Mouse (Mus musculus) left cerebral cortex, adult 11 months (tissue): ENCODE data around the gene Sipa1l1.
A peak's percentile ranks its signal among the peaks of the same experiment; 100 is the strongest.

Experiments used
- DNase-seq: peaks from one replicate; pipeline ENCODE4 v3.0.0; 2022; ENCODE audit warnings: low spot score

Gene Sipa1l1

DNA sequence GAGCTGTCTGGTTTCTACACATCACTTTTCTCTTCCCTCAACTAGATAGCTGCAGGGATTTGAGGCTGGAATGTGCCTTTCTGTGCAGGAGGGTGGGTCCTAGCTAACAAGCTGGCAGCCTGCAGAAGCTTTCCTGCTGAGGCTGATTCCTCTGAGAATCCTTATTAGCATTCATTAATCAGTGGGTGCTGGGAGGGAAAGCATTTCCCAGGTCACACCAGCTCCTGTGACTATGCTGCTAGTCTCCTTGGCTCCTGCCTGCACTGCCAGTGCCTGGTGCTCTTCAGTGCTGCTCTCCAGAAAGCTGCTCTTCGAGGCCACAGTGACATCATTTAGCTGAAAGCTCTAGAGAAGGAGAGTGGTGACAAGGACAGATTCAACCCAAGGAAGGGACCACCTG is 166.0 kb downstream of the Sipa1l1 start:
- DNase-seq, result no peak

DNA sequence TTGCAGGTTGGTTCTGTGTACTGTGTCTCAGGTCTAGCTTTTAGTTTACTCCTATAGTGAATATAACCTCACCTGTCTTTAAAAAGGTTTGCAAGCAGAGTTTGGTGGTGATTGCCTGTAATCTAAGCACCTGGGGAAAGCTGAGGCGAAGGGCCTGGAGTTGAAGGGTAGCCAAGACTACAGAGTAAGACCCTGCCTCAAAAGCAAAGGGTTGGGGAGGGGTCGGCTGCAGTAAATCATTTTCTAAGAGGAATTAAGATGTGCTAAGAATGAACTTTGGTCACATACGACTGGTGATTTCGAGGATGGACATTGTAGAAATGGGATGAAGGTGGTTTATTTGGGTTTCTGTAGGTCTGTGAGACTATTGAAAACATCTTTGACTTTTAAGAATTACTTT is 169.4 kb downstream of the Sipa1l1 start:
- DNase-seq, result no peak

DNA sequence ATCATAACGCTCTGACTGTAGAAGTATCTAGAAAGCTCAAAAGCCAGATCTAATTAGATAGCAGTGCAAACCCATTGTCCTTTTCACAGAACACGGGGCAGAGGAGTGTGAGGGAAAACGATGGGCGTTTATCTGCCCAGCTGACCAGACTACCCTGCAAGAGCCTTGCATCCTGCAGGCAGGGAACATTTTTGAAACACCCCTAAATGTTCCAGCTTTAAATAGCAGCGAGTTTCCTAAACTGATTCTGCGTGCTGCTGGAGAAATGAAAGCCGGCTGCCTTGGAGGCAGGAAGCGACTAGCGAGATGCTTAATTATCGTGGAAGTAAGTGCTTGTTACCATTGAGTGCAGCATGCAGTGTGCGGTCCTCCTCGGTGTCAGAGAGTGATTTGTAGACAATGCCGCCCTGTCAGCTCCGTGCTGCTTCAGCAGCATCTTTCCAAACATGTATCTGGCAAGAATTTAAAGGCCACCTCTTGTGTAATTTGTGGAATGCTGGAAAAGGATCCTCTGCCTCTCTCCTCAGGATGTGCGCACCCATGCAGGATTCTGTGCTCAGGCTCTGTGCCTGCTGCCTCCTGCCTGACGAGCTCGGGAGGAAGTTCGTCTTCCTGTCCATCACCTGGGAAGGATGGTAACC is 170.2 kb downstream of the Sipa1l1 start:
- DNase-seq, result peak; percentile 62

DNA sequence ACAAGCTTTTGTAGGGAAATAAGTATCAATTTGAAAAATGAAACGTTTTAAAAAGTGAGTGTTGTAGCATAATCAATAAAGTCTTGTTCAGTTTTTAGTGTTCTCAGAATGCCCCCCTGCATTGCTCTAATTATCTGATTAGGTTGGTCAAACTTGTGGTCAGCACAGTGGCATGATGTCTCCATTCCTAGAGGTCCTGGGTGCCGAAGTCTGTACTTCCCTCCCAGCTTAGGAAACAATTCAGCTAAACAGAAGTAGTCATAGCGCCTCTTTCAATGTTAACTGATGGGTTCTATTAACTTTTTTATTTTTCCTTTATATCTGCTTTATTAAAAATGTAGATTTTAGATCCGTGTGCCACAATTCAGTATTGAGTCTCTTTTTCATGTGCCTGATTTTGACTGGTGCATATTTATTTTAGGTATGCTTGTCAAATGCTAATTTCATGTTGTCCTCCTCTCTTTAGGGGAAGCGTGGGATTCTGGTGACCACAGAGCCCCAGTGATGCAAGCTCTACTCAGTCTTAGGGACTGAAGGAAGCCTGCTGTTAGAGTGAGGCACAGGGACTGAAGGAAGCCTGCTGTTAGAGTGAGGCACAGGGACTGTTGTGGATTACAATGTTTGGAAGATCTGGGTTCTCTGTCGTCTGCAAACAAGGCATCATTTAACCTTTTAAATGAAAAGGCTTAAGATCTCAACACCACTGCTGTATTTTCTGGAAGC is 171.2 kb downstream of the Sipa1l1 start:
- no peak for DNase-seq

DNA sequence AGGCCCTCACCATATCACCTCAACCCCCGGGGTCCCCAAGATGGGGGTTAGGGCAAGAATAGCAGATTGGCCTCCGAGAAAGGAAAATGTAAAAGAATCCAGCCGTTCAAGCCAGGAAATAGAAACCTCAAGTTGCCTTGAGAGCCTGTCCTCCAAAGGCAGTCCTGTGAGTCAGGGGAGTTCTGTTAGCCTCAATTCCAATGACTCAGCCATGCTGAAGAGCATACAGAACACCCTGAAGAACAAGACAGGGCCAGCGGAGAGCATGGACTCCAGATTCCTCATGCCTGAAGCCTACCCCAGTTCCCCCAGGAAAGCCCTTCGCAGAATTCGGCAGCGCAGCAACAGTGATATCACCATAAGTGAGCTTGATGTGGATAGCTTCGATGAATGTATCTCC is 172.1 kb downstream of the Sipa1l1 start:
- DNase-seq, result no peak

DNA sequence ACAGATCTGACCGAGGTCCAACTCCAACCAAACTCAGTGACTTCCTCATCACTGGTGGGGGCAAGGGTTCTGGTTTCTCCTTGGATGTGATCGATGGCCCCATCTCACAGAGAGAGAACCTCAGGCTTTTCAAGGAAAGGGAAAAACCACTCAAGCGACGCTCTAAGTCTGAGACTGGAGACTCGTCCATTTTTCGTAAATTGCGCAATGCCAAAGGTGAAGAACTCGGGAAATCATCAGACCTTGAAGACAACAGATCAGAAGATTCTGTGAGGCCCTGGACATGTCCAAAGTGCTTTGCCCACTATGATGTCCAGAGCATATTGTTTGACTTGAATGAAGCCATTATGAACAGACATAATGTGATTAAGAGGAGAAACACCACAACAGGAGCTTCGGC is 172.6 kb downstream of the Sipa1l1 start:
- DNase-seq, result no peak

DNA sequence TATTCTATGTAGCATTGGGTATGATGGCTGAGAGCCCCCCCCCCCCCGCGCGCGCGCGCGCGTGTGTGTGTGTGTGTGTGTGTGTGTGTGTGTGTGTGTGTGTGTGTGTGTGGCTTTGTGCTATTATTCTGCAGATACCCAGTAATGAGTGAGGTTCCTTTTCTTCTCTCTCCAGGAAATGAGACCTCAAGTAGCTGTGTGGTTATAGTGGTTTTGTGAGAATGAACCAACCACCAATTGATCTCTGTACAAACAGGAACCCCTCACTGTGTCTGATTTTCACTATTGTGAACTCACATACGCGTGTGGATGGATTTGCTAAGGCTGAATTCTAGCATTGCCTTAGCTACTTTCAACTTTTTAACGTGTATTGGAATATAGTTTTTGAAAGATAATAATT is 181.0 kb downstream of the Sipa1l1 start:
- no peak for DNase-seq

DNA sequence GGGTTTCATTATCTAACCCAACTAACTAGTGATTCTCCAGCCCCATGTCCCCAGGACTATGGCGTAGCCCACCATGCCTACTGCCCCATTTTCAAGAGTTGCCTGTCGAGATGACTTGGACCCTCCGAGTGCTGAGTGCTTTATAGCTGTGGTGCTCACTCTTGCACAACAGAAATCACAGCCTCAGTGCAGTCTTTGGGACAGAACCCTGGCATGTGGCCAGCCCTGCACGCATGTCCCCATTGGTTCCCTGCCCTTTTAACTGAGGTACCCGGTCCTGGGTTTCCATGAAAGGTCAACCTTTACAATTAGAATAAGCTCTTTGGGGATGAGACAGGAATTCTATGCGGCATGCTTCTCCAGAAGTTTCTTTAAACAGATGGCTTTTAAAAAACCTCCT is 181.8 kb downstream of the Sipa1l1 start:
- DNase-seq, result no peak

DNA sequence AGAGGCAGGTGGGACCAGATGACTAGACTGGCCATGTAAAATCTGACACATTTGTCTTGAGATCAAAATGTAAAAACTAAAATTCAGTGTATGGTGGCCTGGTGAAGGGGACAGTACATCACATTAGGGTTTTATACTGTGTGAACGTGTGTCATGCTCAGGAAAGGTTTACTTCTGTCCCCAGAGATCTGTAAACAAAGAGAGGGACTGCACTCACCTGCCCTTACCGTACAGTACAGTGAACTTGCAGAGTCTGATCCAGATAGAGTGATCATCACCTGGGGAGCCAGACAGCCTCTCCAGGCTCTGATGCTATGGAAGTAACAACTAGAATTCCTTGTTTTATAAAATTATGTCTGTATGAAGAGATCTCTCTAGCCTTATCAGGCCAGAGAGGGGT is 184.5 kb downstream of the Sipa1l1 start:
- DNase-seq, result no peak

DNA sequence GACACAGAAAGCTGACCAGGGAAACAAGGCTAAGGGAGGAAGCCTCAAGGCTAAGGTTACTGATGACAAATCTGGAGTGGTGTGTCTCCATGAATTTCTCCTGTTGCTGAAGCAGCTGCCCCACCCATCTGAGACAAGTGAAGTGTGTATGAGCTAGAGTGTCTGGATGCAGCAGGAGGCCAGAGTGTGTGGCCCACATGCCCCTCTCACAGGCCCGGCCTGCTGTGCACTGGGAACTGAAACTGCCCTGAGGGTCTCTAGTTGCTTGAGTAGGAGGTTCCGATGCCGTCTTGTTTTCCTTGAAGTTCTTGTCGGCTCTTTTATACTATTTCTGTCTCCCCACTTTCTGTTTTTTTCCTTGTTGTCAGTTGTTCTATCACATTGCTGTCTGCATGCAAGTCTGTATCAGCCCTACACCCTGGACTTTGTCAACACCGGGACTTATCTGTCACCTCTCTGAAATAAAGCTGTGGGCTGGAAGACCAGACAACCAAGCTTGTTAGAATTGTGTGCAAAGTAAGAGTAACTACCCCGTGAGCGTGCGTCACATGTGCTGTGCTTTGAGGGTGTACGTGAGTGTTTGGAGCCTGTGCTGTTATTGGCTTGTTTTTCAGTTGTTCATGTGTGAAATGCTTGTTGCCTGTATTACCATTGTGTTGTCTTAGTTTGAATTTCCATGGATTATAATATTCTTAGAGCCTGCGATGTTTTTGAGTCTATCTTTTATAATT is 186.5 kb downstream of the Sipa1l1 start:
- no peak for DNase-seq

DNA sequence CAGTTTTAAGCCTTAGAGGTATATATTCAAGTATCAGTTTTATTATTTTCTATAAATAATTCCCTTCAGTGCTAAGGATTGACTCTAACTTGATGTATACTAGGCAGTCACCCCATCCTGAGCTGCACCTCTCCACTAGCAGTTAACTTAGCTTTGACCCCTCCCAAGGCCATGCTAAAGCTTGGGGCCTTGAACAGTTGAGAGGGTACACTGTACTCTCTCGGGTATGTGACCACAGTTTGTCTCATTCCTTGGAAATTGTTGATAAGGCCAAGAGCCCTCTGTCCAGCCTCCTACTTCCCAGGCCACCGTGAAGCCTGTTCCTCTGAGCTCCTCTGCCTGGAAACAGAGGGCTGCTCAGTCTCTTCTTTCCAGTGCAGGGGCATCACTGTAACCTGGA is 187.4 kb downstream of the Sipa1l1 start:
- no peak for DNase-seq

DNA sequence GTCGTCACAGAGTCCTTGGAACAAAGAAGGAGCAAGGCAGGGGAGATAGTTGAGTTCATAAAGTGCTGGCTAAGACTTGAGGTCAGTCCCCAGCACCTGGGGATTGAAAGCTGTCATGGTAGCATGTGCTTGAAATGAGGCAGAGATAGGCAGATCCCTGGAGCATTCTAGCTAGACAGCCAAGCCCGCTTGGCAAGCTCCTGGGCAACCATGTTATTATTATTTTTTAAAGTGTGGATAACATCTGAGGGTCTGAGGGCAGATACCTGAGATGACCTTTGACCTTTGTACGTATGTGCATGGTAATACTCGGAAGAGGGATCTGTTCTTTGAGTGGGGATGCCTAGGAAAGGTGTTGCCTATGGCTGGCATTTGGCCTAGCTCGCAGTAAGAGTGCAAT is 188.3 kb downstream of the Sipa1l1 start:
- DNase-seq, result no peak

DNA sequence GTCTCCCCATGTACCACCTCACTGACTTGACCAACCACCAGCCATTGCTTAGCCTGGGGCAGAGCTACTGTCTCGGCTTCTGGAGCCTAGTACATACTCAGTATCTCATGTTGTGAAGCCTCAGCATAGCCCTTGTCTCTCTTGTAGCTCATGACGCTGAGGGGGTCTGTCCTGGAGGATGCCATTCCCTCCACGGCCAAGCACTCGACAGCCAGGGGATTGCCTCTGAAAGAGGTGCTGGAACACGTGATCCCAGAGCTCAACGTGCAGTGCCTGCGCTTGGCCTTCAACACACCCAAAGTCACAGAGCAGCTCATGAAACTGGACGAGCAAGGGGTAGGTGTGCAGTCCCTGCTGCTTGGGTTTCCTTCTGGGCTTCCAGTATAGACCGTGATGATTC is 193.7 kb downstream of the Sipa1l1 start:
- DNase-seq, result no peak

DNA sequence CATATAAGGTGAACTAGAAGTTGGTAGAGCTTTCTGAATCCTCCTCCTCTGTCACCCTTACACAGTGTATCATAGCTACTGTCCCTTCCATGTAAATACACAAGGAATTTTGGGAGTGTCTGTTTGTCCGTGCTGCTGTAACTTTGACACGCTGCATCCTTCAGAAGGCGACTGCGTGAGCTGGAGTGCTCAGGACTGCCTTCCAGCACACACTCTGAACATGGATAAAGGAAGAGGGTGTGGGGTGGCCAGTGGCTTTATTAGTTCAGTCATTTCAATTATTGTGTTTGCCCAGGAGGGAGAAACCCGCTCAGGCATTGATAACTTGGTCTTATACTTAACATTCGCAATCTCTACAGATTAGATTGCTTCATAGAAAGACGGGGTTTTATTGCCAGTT is 195.1 kb downstream of the Sipa1l1 start:
- no peak for DNase-seq

DNA sequence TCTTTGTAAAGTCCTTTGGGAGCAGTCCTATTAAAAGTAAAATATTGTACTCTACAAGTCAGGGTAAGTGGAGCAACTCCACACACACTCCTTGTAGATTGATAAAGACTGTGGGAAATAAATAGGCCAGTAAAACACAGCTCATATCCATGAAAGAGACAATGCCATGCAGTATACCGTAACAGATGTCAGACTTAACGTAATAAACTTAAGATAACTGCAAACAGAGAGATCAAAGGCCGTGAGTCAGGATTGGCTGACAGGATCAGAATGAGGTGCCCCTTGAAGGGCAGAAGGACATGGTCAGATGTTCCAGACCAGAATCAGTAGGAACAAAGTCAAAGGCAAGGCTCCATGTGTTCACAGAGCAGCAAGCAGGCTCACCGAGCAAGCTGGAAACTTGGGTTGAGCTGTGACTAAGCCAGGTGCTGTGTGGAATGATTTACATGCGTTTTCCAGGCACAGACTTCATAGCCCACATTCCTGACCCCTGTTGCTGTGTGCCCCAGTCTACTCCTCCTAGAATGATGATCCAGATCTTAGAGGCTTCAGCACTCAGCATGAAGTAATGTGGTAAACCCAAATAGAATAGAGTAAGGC is 196.3 kb downstream of the Sipa1l1 start:
- DNase-seq, result no peak

DNA sequence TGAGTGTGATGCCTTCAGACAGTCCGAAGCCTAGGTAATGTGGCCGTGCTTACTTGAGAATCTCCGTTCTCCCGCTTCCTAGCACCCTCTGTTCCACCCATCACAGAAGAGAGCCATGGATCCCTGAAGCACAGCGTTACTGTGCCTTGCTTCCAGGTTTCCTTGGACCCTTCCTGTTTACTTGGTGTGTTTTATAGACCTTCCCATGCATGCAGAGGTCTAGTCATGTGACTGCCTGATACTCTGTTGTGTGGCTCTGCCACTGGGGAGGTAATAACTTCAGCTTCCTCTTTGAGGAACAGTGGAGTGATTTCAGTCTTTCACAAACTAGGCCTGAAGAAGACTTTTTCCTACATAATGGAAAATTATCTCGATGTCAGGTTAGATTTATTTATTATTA is 197.6 kb downstream of the Sipa1l1 start:
- DNase-seq, result no peak

DNA sequence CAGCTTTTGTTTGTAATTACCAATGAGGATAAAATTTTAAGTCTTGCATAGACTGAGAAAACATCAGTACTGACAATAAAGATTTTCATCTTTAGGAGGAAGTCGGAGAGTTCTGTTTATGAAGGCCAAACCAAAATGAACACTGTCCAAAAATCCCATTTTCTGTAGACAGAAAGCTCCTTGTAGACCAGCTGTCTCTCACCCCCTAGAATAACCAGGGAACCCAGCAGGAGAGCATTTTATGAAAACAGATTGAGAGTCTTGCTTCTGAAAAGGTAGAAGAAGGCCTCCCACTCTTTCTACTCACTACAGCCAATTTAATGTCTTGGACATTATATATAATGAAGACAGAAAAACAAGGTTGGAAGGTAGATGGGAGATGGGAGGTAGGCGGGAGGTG is 198.2 kb downstream of the Sipa1l1 start:
- no peak for DNase-seq

DNA sequence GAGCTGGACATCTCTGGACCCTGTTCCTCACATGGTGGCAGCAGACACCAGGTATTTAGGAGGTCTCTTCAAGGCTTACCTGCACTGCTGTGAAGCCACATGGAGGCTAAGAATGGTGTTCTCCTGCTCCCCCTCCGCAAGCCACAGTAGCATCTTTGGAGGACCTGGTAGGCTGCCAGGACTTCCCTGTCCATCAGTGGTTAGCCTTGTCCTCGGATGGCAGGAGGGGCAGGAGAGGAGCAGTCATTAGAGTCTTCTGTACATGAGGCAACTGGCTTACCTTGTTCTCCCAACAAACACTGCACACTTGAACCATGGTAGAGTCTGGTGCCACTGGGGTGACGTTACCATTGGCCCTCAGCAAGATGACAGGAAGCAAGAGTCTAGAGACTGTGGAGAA is 198.9 kb downstream of the Sipa1l1 start:
- no peak for DNase-seq

DNA sequence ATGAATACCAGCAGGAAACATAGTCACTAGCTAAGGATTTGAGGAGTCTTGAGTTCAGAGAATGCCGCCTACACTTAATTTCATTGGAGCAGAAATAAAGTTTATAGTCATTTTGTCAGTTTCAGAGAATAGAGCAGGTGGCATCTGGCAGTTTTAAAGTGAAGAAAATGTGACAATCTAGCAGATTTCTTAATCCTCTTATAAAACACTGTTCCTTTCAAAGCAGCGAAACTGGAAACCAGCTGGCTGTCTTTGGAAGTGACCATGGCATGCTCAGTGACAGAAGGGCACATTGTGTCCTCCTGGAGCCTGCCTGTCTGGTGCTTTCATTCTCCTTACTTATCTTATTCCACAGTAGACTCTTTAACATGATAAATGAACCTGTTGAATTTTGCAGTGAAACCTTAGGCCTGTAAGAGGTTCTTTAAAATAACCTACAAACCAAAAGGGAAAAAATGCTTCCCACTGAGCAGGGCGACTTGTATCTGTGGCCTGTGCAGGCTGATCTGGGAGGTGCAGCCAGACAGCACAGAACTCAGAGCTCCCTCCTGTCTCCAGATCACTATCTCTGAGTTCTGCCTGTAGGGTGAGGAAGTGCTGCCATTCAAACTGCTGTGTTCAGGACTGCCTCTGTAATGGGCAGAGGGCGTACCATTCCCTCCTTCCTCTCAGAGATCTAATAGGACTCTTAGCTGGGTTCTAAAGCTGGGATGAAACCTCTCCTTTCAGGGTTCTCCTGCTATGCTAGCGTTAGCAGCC is 200.5 kb downstream of the Sipa1l1 start:
- DNase-seq, result no peak

DNA sequence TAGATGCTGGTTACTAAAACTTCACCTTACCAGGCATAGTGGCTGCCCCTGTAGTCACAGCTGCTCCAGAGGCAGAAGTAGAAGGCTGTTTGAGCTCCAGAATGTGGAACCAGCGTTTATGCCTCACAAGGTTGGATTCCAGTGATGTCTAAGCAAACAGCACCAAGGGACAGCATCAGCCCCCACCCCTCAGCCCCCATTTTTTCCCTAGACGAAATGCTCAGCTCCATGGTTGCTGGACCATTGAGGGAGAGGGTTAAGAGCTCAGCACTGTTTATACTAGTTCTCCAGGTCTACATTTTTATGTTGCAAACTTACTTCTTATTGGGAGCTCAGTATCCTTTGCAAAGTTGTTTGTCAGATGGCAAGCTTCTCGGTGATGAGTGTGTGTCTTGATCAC is 202.1 kb downstream of the Sipa1l1 start:
- DNase-seq, result no peak

DNA sequence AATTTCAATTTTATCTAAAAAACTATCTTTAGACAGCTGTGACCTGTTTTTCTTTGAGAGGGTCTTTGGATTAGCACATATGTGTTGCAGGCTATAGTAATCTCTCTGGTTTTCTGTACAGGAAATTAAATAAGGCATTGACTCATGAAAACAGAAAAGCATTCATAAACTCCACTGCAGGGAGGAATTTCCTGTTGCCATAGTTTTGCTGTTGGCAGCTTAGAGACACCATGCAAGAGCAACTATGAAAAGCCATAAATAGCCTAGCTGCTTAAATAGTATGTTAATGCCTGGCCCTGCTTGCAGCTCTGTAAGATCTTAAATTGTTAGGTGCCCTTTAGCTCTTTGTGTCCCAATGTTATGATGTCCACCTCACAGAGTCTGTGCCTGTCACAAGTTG is 204.9 kb downstream of the Sipa1l1 start:
- DNase-seq, result no peak

DNA sequence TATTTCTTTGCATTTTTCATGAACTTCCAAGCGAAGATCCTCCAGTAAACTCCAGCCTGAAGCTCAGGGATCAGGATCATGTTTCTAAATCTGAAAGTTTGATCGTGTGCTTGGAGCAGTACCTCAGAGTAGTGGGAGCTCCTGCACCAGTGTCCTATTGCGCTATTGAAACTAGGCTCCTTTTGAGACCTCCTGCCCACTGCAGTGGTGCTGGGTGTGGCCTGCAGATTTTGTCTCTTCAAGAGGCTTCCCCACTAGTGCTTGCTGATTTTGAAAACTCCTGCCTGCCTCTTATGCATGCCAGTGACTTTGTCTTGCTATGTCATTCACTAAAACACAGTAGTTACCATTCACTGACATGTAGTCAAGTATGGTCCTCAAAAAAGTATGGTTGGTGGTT is 213.8 kb downstream of the Sipa1l1 start:
- no peak for DNase-seq
